Mouse (Mus musculus) heart, adult 11 months (tissue): Measurements from ENCODE around the gene Fryl.

Source experiments
- DNase-seq: peaks from one replicate; pipeline ENCODE4 v3.0.0; 2022

The Fryl gene

GRCm38 (mm10) chr5:73004046-73004445 is 252.4 kb downstream of the Fryl start:
- peak; percentile 60 for DNase-seq

DNA sequence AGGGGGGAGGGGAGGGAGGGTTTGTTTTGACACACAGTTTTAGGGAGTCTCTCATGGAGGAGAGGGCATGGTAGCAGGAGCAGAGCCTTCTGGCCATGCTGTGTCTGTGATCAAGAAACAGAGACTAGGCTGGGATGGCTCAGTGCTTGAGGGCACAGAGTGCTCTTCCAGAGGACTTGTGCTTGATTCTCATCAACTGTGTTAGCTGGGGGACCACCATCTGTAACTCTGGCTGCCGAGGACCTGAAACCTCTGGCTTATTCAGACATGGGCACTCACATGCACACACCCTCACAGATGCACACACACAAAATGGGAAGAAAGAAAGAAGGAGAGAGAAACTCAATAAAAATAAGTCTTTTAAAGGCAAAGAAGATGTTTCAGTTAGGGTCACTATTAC is 257.9 kb downstream of the Fryl start:
- peak; percentile 74 for DNase-seq

DNA sequence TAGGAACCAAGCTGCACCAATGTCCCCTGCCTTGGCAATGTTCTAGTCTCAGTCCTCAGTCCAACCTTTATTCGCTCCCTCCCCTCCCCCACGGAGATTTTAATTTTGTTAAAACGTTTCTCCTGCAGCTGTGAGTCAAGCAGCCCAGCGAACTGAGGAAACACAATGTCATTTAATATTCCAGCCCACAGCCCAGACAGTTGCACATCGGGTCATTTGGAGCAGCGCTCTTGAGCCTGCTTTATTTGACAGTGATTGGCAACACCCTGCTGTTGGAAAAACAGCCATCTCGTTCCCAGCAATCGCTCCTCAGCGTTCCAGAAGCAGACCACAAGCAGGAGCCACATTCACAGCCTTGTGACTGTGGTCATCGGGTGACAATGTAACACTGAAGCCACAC is 261.0 kb downstream of the Fryl start:
- DNase-seq: peak; percentile 74

DNA sequence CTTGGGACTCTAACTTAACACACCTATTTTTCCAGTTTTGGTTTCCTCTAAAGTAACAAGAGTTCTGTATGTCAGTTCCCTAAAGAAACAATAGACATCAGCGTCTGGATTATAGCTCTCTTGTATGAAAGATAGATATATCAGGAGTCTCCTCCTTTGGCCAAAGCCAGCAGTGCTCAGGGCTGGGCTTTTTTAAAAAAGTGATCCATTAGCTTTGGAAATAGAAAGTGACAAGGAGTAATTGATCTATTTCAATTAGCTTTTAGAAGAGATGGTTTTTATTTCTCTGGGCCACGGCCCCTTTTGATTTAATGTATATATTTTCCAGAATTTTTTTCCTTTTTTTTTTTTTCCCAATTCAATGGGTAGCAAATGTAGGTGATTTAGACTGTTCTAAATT is 261.5 kb downstream of the Fryl start:
- DNase-seq: peak; percentile 11

DNA sequence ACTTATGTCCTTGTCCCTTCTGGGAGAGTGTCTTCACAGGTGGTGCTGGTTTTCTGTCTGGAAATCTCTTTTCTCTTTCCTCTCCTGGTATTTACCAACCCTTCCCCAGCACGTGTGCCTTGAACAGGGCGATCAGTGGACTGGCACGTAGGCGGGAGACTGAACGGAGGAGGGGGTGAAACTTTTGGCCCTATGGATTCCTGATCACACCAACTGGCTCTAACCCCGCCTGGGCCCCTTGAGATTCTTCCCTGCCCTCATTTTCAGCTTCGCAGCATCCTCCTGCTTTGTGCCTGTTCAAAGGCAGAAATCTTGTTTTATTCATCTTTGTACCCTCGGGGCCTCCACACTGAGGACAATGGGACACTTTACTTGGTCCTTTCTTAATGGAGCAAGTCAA is 262.0 kb downstream of the Fryl start:
- DNase-seq: peak; percentile 68

DNA sequence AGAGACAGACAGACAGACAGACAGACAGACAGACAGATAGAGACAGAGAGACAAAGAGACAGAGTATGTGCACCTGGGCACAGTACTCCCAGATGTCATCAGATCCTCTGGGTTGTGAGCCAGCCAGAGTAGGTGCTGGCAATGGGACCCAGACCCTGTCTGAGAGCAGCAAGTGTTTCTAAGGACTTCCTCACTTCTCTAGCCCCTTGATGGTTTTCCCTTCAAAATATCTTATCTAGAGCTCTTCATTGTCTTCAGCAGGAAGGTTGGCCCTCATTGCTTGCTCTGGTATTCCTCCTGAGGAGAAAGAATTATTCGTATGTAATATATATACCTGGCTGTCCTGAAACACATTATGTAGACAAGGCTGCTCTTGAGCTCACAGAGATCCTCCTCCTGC is 263.9 kb downstream of the Fryl start:
- no peak for DNase-seq

DNA sequence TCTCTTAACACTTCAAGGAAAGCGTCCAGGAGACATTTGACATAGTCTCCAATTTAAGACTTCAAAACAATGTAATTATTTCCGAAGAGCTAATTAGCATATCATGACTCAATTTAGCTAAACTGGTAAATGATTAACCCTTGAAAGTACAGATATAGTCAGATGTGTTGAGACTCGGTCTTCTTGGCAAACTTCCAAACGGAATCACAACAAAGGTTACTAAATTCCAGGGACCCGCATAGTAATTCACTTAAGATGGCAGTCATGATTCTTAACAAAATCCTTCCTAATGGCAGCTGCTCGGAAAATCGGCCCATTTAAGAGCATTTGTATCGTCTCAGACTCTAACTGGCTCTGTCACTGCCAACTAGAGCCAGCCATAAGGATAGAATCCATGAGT is 266.7 kb downstream of the Fryl start:
- no peak for DNase-seq

- peak; percentile 72 for DNase-seq
Observed at GRCm38 (mm10) chr5:72987786-72988185, 268.6 kb downstream of the Fryl start.

DNA sequence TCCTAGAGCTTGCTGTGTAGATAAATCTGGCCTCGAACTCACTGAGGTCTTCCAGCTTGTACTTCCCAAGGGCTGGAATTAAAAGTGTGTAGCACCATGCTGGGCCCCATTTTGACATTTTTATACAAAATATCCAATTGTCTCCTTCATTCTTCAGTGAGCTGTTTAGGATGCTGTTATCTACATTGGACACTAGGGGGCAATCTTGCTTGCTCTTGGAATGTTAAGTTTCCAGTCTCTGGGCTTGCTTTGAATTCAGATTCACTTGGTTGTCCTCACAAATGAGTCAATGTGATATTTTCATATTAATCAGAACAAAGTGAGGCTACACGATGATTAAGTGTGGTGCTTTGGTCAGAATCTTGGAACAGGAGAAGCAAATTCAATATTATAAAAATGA is 272.3 kb downstream of the Fryl start:
- no peak for DNase-seq

DNA sequence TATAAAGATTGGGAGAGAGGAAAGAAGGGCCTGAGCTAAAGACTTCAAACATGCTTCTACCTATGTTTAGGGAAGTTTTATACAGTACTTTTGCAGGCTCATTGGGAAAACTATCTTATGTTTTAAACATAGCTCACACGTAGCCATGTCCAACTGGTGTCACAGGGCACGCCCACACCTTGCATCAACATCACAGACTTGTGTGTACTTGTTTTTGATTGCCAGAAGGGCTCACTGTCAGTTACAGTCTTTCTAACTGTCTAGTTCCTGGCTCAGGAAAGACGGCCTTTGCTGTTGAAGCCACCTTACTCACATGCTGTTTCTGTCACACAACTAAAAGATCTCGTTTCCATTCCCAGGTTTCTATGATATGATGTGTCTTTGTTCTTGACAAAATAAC is 279.9 kb downstream of the Fryl start:
- DNase-seq: no peak

GRCm38 (mm10) chr5:72975996-72976395 is 280.4 kb downstream of the Fryl start:
- no peak for DNase-seq

DNA sequence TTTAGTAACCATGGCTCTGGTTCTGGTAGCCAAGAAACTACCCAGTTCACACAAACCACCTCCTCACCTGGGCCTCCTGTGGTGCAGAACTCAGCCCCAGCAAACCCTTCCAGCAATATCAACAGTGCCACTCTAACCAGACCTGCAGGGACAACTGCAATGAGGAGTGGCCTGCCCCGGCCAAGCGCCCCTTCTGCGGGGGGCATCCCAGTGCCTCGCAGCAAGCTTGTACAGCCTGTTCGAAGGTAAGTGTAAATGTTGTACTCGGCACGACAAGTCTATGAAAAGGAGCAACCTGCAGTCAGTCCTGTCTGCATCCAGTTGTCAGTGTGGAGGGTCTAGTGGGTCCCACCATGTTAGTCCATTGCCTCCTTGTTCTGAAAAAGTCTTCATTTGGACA is 281.8 kb downstream of the Fryl start, which contains the start of gene Gm10135:
TSS of gene Gm10135 (minus strand) at position 101 of the 400 bp plus-strand sequence.
- DNase-seq: no peak

DNA sequence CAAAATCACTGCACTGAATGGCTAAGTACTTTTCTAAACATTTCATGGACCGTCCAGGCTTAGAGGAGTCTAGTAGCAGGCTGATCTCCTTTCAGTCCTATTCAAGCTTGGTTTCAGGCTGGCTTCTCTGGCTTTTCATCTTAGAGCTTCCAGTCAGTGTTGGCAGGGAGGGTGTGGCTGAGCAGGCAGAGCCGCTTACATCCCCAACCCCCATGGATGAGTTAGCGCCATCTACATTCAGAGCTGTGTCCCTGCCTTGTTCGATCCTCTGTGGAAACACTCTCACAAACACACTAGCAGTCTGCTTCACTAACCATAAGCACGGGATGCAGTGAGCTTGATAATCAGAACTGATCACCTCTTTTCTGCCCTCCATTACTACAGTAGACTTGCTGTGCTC is 283.5 kb downstream of the Fryl start:
- DNase-seq: no peak

DNA sequence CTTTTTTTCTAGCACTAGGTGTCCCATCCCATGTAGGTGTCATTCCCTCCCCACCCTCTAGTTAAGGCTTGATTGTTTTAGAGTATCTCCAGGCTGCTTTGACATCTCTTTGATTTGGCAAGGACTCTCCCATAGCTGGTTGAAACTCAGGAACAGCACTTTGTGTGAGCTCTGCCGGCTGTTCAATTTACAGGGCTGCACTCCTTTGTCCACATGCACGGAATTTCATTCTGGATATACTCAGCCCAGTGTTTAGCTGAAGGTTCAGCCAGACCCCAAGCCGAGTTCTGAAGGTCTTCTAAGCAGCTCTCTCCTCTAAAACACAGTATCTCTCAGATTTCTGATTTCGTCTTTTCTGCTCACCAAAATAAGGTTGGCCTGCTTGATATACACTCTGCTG is 284.0 kb downstream of the Fryl start:
- no peak for DNase-seq
